Mouse (Mus musculus) frontal cortex, adult 2 months (tissue): ENCODE measurements at regions not wholly inside any gene's neighbourhood (a gene's known extent, or its start where the extent isn't known, plus 50 kb on each side); places are given as distances from the start of the nearest gene placed in this dataset.

Source experiments
- DNase-seq, 2 experiments: peaks; one replicate each; pipeline ENCODE4 v3.0.0; 2022; ENCODE audit warnings: low spot score in 1 of 2; ENCODE audit errors: extremely low spot score in 1 of 2

DNA sequence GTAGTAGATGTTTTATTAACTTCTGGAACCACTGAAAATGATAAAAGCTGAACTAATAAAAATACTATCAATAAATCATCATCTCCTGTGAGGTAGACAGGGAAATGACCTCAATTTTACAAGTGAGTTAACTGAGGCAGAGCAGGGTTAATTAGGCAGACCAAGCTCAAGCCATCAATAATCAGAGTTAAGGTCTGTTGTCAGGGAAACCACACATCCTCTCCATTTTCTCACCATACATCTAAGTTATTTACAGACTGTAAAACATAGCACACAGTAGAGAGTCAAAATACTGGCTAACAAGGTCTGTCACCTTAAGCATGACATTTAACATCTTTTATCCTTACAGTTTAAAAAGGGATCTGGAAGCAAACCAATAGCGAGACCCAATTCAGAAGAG is 1242.5 kb upstream of the Flrt2 start:
- DNase-seq, result no peak

DNA sequence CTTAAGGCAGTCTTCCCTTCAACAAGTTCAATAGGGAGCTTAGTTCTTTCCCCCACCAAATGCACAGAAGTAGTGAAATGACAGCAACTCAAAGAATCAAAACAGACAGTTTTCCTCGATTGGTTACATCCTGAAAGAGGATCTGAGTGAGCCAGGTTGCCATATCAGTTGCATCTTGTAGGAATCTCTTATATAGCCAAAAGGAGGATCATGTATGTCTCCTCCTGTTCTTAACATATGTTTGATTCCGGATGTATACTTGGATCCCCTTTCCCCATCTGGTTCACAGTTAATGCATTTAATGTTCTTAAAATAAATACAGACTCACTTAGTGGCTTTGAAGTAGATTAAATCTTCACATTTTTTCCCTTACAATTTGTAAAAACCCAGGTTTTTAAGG is 1224.0 kb upstream of the Flrt2 start:
- DNase-seq, result no peak

DNA sequence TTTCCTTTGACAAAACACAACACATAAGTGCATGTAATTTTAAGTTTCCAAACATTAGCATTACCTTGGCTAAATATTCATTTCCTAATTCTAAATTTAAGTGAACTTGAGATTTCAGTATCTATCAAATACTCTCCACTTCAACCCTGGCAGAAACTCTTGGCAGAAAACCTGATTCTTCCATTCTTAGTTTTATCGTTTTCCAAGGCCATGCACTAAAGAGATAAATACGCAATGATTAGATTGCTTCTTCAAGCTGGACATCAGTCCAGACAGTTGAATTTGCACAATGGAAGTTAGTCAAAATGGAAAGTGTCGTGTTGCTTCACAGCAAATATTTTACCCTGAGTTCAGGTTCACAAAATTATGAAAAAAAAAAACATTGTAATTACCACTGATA is 1223.4 kb upstream of the Flrt2 start:
- DNase-seq, result no peak

DNA sequence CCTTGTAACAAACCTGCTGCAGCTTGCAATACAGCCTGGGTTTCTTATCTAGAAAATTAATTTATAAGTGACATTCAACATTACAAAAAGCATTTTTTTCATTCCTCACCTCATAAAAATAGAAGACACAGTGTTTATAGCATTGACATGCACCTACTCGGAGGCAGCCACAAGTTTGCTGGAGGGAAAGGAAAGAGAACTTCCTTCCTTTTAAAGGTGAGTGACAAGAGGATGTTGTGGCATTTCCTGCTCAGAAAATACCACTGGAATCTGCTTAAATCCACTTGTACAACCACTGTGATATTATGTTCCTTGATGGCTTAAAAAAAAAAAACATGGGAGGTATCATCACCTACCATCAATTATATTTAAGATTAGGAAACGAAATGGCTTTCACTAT is 1222.2 kb upstream of the Flrt2 start:
- no peak for DNase-seq

DNA sequence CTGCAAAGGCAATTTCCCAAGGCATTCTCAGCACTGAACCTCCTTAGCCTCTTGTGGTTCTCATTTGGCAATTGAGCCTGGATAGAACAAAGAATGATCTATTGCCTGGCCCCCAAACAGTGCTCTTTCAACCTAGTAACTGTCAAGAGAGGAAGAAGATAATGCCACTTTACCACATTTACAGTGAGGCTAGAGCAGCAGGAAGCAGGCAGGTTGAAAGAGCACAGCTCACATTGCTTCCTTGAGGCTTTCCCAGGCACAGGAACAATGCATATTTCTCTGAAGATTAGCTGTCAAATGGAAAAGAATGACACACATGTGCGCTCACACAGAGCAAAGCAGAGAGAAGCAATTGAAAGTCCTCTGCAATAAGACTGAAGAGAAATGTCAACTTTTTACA is 1221.0 kb upstream of the Flrt2 start:
- no peak for DNase-seq

DNA sequence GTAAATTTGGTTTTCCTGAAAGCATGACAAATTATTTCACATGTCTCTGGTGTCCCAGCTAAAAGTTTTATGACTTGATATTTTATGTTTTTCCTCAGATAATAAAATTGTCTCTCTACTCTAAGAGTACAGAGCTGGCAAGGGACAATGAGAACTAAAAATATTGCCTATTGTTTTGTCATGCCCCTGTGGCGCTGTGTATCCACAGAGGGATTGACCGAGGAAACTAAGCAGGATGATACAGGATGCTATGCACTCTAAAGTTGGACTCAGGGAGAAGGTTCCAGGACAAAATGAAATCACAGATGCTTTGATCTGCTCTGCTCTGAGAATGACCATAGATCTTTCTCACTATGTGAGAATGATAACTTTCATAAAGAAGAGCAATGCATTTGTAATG is 1203.3 kb upstream of the Flrt2 start:
- DNase-seq, result no peak

DNA sequence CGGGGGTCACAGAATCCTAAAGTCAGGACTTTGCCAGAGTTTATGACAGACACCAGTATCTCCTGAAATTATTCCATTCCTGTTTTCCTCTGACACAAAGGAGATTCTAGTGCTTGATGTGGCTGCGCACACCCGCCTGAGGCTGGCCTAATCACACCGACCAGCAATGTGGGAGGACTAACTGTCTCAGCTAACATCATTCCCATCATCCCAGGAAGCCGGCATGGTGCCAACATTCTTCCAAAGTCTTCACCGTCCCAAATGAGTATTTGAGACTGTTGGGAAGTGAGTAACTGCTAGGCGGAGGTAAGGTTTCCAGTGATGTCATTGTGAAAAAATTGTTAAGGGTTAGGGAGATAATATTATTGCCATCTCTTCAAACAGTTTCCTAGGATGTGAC is 1183.9 kb upstream of the Flrt2 start:
- no peak for DNase-seq

DNA sequence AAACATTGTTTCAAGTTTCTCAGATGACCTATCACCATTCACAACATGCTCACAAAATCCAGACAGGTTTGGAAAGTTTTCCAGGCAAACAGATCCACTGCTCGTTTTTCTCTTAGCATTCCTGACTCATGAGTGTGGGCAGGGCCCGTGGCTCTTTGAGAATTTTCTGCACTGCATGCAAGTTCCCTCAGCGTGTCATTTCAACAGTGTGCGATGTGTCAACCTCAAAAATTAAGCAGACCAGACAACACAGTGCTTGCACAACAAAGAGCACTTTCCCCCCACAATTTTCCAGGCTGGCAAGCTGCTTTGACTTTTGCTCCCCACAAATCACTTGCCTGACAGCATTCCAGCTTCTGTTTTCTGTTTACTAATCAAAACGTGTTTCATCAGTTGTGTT is 1182.2 kb upstream of the Flrt2 start:
- DNase-seq, result peak in 1 of 2 experiments; percentile 45

DNA sequence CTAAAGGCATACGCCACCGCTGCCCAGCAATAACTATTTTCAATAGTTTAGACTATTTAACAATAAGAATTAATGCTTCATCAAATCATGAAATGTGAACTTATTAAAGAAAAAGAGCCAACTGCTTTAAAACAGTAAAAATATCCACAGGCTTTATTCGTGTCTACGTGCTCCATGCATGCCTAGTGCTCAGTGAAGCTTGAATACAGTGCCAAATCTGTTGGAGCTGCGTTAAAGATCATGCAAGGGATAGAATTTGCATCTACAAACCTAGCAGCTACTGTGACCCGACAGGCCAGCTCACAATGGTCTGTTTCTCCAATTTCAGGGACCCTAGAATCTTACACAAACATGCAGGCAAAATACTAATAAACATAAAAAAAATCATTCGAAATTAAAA is 1147.3 kb upstream of the Flrt2 start:
- DNase-seq, result no peak

DNA sequence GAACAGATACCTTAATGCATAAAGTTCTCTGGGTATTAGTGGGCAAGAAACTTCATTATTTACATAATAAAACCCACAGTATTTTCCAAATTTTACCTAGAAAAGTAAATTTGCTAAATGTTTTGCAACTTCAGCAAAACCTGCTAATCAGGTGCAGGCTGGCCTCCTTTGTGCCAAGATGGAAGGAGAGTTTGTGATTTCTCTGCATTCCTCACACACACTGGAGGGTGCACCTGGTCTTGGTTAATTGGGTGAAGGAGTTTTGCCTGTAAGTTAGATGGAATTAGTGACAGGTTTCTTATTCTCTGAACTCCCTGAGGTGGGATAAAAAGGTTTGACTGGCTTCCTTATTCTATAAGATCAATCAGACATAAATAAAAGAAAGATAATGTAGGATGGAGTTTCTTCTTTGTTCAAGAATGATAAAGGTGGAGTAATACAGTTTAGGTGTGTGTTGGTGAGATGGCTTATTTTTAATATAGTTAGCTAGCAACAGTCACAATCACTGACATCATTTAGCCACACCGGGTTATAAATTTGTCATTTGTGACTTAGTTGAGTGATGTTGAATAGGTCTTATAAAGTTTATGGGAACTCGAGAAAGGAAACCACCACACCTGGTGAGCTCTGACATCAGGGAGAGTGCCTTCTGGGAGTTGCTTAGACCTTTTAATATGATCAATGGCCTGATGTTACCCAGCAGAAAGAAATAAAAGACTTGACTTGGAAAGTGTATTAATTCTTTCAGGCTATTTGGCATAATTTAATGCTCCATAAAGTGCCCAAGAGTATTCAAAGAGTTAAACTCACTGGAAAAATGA is 1131.4 kb upstream of the Flrt2 start:
- DNase-seq, result no peak

DNA sequence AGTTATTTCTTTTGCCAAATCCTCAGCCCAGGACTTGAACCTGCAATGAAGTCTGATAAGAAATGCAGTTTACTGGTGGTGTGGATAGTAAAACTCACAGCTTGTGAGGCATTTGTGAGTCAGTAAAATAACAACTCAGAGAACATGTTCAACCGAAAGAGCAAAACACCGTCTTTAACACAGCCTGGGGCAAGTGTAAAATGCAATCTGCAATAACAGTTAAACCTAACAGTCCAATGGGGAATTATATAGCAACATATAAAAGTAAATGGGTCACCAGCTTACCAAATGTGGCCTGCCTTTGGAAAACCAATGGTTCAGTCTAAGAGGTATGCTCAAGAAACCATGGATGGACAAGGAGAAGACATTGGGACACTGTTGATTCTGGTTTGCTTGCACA is 1117.0 kb upstream of the Flrt2 start:
- no peak for DNase-seq

DNA sequence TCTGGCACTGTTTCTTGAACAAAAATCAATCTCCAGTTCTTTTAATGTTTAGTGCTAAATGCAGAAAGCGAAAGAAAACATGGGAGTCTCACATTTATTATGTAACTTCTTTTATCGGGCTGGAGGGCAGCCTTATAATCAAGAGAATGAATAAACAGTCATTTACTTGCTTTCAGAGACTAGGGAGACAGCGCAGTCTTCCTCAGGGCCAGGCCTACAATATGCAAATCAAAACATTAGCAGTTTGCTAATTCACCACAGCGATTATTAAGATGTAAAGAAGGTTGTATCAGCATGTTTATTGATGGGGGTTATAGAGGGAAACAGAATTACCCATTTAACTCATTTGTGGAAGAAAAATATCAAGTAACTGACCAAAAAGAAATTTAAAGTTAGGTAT is 1111.7 kb upstream of the Flrt2 start:
- DNase-seq, result no peak

DNA sequence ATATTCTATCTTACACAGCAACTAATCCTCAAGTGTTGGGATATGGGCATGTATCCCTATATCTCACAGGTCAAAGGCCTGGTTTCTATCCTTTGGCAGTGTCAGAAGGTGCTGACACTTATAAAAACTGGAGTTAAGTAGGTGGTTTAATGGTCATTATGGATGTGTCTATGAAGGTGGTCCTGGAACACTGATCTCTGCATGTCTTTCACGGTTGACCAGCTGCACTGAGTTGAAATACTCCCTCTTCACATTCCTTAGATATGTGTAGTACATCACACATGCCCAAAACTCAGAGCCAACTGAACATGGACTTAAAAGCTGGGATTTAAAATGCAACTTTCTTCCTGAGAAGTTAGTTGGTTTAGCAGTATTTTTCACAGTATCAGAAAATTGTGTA is 1107.7 kb upstream of the Flrt2 start:
- no peak for DNase-seq

DNA sequence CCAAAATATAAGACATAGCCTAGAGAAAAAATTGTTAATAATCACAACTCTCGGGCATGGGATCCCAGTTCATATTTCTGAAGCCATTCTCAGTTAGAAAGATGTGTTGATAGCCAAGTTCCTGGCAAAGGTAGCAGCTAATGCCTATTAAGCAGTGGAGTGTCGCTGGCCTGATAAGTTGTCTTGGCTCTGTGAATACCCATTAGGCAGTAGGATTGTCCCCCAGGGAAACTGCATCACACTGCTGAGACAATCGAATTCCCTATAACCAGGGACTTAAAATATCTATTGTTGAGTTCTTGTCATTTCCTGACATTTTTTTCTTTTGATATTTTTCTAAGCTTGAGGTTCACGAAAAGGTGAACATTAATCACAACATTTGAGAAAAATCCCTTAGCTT is 1105.0 kb upstream of the Flrt2 start:
- DNase-seq, result no peak

DNA sequence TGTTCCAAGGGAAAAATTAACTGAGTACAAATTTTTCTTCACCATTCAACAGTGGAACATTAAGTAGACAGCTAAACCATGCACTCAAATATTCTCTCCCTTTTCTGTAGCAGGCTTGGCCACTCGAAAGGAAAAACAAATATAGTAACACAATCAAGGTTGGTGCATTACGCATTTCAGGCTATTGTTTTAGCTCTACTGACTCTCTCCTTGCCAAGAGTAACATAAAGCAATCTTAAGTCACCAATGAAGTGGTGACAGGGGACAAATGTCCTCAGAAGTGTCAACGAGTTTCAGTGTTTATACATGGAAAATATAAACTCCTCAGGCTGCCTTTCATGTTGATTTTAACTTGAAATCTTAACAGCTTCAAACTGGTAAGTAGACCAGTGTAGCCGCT is 1103.4 kb upstream of the Flrt2 start:
- DNase-seq, result no peak

DNA sequence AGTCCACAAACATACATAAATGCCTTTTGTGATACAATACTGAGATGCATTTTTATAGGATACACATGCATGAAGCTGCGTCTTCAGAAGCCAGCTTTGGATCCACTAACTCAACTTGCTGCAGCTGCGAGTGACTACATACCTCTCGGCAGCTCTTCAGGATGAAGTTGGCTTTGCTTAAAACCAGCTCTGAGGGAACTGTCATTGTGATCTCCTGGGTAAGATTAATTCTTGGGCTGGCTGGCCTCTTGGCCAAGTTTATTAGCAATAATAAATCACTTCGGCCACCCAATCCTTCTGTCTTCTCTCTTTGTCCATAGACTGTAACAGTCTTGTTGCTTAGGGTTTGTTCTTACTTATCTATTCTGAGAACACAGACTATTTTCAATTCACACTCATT is 1103.0 kb upstream of the Flrt2 start:
- no peak for DNase-seq

DNA sequence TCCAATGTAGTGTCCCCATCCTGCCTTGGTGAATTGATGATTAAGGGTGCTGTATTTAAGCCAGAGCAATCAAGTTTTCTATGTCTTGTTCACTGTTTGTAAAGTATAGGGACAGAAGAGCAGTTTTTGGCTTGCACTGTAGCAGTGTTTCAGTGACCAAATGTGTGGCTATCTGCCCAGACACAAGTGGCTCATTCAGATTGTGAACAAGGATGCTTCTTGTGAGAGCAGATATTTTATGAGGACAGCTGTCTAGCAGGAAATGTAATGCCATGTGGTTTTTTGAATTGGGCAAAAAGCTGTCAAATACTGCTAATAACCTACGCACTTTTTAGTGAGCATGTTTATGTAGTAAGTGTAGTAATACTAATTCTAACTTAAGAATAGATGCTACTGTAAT is 1086.5 kb upstream of the Flrt2 start:
- peak in 1 of 2 experiments; percentile 12 for DNase-seq

DNA sequence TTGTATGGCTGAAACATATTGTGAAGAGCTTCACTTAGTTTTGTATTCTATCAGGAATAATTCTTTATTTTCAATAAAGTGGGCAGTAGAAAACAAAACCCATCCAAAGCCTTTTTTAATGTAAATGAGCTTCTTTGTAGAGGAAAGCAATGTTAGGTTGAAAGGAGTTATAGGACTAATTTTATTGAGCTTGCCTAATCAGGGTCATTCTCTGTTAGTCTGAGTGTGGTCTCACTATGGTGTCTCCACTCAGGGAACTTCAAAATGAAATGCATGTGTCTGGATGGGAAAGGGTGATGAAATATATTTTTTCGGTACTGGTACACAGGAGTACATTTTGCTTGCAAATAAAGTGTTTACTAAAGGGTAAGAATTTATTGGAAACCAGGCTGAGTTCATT is 1055.5 kb upstream of the Flrt2 start:
- no peak for DNase-seq

DNA sequence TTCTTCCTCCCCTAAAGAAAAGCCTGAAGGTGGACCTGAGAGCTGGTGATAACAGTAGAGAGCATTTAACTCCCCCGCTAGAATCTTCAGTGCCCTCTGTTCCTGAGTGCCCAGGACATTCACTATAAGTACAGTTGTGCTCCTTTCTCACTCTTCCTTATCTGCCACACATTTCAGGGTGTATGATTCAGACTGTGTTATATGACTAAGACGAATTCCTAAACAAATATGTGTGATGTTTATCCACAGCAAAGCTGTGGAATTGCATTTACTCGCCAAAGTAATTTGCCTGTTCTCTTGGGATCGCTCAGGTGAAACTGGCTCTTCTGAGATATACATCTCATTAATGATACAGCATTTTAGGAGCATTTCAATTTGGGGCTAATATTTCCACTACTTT is 1051.9 kb upstream of the Flrt2 start:
- no peak for DNase-seq

DNA sequence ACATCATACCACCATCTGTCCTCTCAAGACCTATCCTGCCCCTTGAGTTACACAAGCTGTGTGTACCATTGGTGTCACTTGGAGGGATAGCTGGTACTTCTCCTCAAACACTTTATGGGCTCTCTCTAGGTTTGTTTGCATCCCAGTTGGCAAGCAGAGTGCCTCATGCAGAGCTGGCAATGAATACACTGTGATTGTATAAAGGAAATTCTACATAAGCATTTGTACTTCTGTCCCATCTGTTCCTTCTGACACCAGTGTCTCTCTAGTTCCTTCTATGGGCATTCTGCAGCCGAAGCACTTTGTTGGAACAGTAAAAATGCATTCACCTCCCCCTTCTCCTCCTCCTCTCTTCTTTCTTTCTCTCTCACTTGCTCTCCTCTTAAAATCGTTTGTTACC is 1046.7 kb upstream of the Flrt2 start:
- peak; percentile 53 to 62 for DNase-seq

DNA sequence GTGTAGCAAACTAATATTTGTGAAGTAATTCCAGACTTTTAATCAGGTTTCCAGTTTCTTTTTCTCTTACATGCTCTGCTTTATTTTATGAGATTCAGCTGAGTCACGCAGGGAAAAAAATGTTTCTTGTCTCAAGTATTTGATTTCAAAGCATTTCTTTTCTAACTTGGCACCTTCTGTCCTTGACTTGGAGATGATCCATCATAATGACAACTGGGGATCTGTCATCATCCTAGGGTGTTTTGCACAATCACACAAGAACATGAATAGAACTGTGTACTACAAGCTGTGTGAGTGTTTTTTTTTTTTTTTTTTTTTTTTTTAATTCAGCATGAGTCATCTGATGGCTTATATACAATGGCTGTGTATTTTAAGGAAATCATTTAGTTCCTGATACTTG is 1022.0 kb upstream of the Flrt2 start:
- peak; percentile 50 to 79 for DNase-seq

DNA sequence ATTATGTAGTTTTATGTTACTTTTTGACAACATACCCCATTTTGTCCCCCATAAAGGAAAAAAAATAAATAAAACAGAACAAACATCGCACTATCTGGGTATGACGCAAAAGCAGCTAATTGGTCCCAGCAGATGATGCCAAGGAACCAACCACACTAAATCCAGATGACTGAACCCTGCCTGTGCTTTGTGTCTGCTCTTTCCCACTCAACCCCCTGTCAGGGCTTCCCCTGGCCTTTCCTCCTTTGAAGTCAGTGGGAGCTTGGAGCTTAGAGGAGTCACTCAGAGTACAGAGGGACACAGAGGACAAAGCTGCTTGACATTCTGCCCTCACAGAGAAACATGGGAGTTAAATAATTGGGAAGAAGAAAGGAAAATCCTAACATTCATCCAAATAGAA is 1017.1 kb upstream of the Flrt2 start:
- no peak for DNase-seq
